Mouse (Mus musculus): ENCODE data around the gene Ddost. TPM values are rescaled to one million over a fixed set of nuclear protein-coding genes. Genes with fewer than 3 reads are reported as not detected.

Ddost gene
- polyA plus RNA-seq, 1 experiment, result 244 TPM

DNA sequence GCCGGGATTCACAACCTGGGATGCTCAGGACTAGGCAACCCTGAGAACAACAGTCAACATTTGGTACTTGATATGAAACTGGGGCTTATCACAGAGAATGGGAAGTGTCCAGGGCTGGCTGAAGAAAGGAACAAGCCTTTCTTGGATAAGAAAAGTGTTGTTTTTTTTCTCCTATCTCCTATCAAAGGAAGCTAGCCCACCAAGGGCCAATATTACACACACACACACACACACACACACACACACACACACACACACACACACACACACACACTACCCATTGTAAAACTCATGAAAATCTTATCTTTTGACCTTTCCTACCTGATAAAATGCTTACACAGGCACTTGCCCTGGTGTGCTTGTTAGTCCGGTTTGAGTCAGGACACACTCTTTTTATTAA, 51.0 kb downstream of the Ddost start:
- no peak overlapping the region for H3K4me3 ChIP-seq (ENCODE audit: low read depth, low read length)
- H3K27me3 ChIP-seq (ENCODE audit: control insufficient read depth, insufficient read depth, low read length), result no peaks in the 10 kb centered on the region
- WGBS, result 49% methylated on average over 2 of the region's 2 CpGs
- peaks cover 20% of the 10 kb centered on the region for H3K36me3 ChIP-seq (ENCODE audit: control insufficient read depth, insufficient read depth, low read length)
- TF ChIP-seq POLR2A (IDR thresholded peaks at IDR 0.05; ENCODE audit: low read depth, low read length) (no peak), CTCF (IDR thresholded peaks at IDR 0.05; ENCODE audit: extremely low read depth, insufficient read length, insufficient replicate concordance, low read depth, low read length) (no peak)
- H3K4me1 ChIP-seq (ENCODE audit: control insufficient read depth, insufficient read depth, insufficient read length, low read length), result peaks cover 25% of the 10 kb centered on the region
- H3K27ac ChIP-seq (ENCODE audit: insufficient read depth, low read depth, low read length), result peak overlapping the region; percentile 72

DNA sequence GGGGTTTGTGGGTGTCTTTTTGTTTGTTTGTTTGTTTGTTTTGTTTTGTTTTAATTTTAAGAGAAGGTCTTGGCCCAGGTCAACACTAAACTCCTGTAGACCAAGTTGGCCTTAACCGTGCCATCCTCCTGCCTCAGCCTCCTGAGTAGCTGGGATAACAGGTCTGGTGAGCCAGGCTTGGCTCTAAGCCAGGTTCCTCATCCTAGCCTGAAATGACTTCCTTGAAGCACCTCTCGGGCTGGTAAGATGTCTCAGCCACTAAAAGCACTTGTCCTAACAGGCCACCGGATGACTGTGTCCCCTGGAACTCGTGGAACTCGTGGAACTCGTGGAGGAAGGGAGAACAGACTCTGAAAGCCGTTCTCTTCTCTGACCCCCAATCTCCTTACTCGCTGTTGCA, 51.6 kb downstream of the Ddost start:
- Histone ChIP-seq H3K4me1 (ENCODE audit: control insufficient read depth, insufficient read depth, insufficient read length, low read length) (peaks cover 28% of the 10 kb centered on the region), H3K4me3 (ENCODE audit: low read depth, low read length) (no peak overlapping the region), H3K36me3 (ENCODE audit: control insufficient read depth, insufficient read depth, low read length) (peaks cover 15% of the 10 kb centered on the region), H3K27ac (ENCODE audit: insufficient read depth, low read depth, low read length) (peak overlapping the region; percentile 72; the same call in 1 of the 2 replicates), H3K27me3 (ENCODE audit: control insufficient read depth, insufficient read depth, low read length) (no peaks in the 10 kb centered on the region)
- TF ChIP-seq CTCF (IDR thresholded peaks at IDR 0.05; ENCODE audit: extremely low read depth, insufficient read length, insufficient replicate concordance, low read depth, low read length), result no peak
- no peak for TF ChIP-seq POLR2A (IDR thresholded peaks at IDR 0.05; ENCODE audit: low read depth, low read length)
- WGBS, result 72% methylated on average over 8 of the region's 8 CpGs

DNA sequence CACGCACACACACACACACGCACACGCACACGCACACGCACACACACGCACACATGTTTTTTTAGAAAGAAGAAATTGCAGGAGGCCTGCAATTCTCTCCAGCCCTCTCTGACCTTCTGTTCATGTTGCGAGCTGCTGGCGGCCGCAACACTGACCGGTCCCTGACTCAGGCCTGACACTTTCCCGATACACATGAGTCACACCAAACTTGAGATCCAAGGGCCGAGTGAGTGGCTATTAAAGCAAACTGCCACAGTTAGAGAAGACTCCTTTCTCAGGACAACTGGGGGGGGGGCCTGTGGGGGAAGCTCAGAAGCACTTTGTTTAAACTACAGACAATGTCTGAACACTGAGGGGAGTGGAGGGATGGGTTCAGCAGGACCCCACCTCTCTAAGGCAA, 52.0 kb downstream of the Ddost start:
- WGBS, result 80% methylated on average over 12 of the region's 12 CpGs
- Histone ChIP-seq H3K27ac (ENCODE audit: insufficient read depth, low read depth, low read length) (peak overlapping the region; percentile 72; the same call in 1 of the 2 replicates), H3K36me3 (ENCODE audit: control insufficient read depth, insufficient read depth, low read length) (peaks cover 13% of the 10 kb centered on the region), H3K27me3 (ENCODE audit: control insufficient read depth, insufficient read depth, low read length) (no peaks in the 10 kb centered on the region), H3K4me1 (ENCODE audit: control insufficient read depth, insufficient read depth, insufficient read length, low read length) (peaks cover 29% of the 10 kb centered on the region), H3K4me3 (ENCODE audit: low read depth, low read length) (no peak overlapping the region)
- no peak for TF ChIP-seq POLR2A (IDR thresholded peaks at IDR 0.05; ENCODE audit: low read depth, low read length)
- no peak for TF ChIP-seq CTCF (IDR thresholded peaks at IDR 0.05; ENCODE audit: extremely low read depth, insufficient read length, insufficient replicate concordance, low read depth, low read length)

DNA sequence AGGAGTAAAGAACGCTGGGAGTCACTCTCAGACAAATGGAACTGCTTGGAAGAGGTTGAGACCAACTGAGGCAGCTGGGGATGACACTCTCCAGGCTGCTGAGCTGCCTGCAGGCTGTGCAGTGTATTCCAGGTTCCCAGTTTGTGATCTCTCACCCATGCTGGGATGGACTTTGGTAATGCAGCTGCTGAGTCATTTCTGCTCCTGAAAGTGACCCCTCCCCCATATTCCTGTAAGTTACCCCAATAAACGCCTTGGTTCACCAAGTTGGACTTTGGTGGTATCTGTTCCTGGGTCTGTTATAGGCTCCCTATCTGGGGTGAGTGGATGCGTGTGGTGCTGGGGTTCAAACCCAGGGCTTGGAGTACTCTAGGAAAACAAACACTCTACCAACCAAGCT, 53.6 kb downstream of the Ddost start:
- peaks cover 35% of the 10 kb centered on the region for H3K4me1 ChIP-seq (ENCODE audit: control insufficient read depth, insufficient read depth, insufficient read length, low read length)
- H3K27ac ChIP-seq (ENCODE audit: insufficient read depth, low read depth, low read length), result peak overlapping the region; percentile 71; the same call in 1 of the 2 replicates
- peaks cover 8% of the 10 kb centered on the region for H3K36me3 ChIP-seq (ENCODE audit: control insufficient read depth, insufficient read depth, low read length)
- H3K27me3 ChIP-seq (ENCODE audit: control insufficient read depth, insufficient read depth, low read length), result no peaks in the 10 kb centered on the region
- H3K4me3 ChIP-seq (ENCODE audit: low read depth, low read length), result no peak overlapping the region
- TF ChIP-seq CTCF (IDR thresholded peaks at IDR 0.05; ENCODE audit: extremely low read depth, insufficient read length, insufficient replicate concordance, low read depth, low read length), result no peak
- no peak for TF ChIP-seq POLR2A (IDR thresholded peaks at IDR 0.05; ENCODE audit: low read depth, low read length)
- 57% methylated on average over 3 of the region's 3 CpGs for WGBS

DNA sequence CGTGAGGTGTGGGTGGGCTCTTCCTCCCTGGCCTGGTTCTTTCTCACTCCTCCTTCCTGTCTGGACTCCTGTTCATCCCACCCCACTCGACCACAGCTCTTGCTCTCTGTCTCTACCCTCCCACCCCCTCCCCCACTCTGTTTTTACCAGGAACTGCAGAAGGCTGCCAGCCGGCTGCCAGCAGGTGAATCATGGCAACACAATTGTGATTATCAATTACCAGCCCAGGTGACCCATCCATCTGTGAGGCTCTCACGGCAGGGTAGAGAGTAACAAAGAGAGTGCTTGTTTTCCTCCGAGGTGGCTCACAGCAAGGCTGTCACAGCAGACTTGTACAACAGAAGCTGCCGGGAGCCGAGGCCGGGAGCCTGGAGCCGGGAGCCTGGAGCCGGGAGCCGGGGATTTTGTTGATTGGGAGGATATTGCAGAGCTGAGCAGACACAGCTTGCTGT, 56.9 kb downstream of the Ddost start:
- Histone ChIP-seq H3K36me3 (ENCODE audit: control insufficient read depth, insufficient read depth, low read length) (peaks cover 6% of the 10 kb centered on the region), H3K27ac (ENCODE audit: insufficient read depth, low read depth, low read length) (peak overlapping the region; percentile 33; the same call in 1 of the 2 replicates), H3K4me3 (ENCODE audit: low read depth, low read length) (peak overlapping the region; percentile 10; the same call in 1 of the 2 replicates), H3K27me3 (ENCODE audit: control insufficient read depth, insufficient read depth, low read length) (no peaks in the 10 kb centered on the region), H3K4me1 (ENCODE audit: control insufficient read depth, insufficient read depth, insufficient read length, low read length) (peaks cover 18% of the 10 kb centered on the region)
- TF ChIP-seq CTCF (IDR thresholded peaks at IDR 0.05; ENCODE audit: extremely low read depth, insufficient read length, insufficient replicate concordance, low read depth, low read length) (no peak), POLR2A (IDR thresholded peaks at IDR 0.05; ENCODE audit: low read depth, low read length) (no peak)
- WGBS, result 12% methylated on average over 11 of the region's 11 CpGs

Other genes starting within 250 kb of the Ddost start
- gene Hp1bp3, start 88.4 kb upstream of the Ddost start, polyA plus RNA-seq (2012; rRNA removed), result 8.4 and 19.6 TPM in 2 replicates
- gene Sh2d5, start 54.3 kb upstream of the Ddost start, polyA plus RNA-seq (2012; rRNA removed), result 0.41 and 0.79 TPM in 2 replicates
- 0.11 and 0.19 TPM in 2 replicates for gene Kif17, start 54.3 kb upstream of the Ddost start, polyA plus RNA-seq (2012; rRNA removed)
- 54.9 and 134 TPM in 2 replicates for gene Pink1, start 21.6 kb downstream of the Ddost start, polyA plus RNA-seq (2012; rRNA removed)
- gene Cda, start 63.3 kb downstream of the Ddost start, polyA plus RNA-seq (2012; rRNA removed), result 218 and 419 TPM in 2 replicates
- gene Fam43b, start 91.8 kb downstream of the Ddost start, polyA plus RNA-seq (2012; rRNA removed), result 0.08 TPM in 1 of 2 replicates, not detected in the other
- gene Mul1, start 129.9 kb downstream of the Ddost start, polyA plus RNA-seq (2012; rRNA removed), result 21.1 and 29.5 TPM in 2 replicates
- gene Camk2n1, start 149.6 kb downstream of the Ddost start, polyA plus RNA-seq (2012; rRNA removed), result 38.7 and 93.9 TPM in 2 replicates

All from small intestine, adult 2 months (tissue).